Mouse (Mus musculus) brain, embryonic 14.5 days (tissue): ENCODE data around the gene Calhm2.

Experiments
- CTCF ChIP-seq: fragments of 200-500 bp; IDR thresholded peaks from 2 replicates; pipeline ENCODE4 v1.5.1; 2012; ENCODE audit warnings: inconsistent platforms, mild to moderate bottlenecking, moderate library complexity, borderline replicate concordance; ENCODE audit not compliant: insufficient read depth, insufficient read length; ENCODE audit errors: extremely low read depth
- POLR2A ChIP-seq: fragments of 200-500 bp; IDR thresholded peaks from 2 replicates; pipeline ENCODE4 v1.6.1; 2012; ENCODE audit warnings: mild to moderate bottlenecking, inconsistent platforms, borderline replicate concordance; ENCODE audit not compliant: poor library complexity, insufficient read depth, insufficient read length, severe bottlenecking; ENCODE audit errors: extremely low read depth

GRCm38 (mm10) chr19:47144154-47144553 lies 6.1 kb upstream of the Calhm2 start, which contains the start of gene Calhm1:
- TF ChIP-seq CTCF: no peak
- TF ChIP-seq POLR2A: no peak
